Mouse (Mus musculus): ENCODE results near the gene Slc52a3. TPM values are rescaled to one million over a fixed set of nuclear protein-coding genes. Genes with fewer than 3 reads are reported as not detected.

The Slc52a3 gene
- polyA plus RNA-seq (2012; rRNA removed) = 0.37 TPM in 2 replicates

GRCm38 (mm10) chr2:151996229-151997189 lies at the start of gene Slc52a3:
TSS of gene Slc52a3 (plus strand) at chr2:151996511.

GRCm38 (mm10) chr2:151979470-151980354 lies 16.6 kb upstream of the Slc52a3 start, which contains the start of gene Fam110a:
TSS of gene Fam110a (minus strand) at chr2:151980219.

Other genes starting within 250 kb of the Slc52a3 start
- gene Rspo4, start 153.6 kb upstream of the Slc52a3 start, polyA plus RNA-seq (2012; rRNA removed) = 0.07 and 0.08 TPM in 2 replicates
- gene Angpt4, start 85.3 kb upstream of the Slc52a3 start, polyA plus RNA-seq (2012; rRNA removed) = 0.14 and 0.19 TPM in 2 replicates
- 4.7 and 4.8 TPM in 2 replicates for gene Fam110a, start 16.3 kb upstream of the Slc52a3 start, polyA plus RNA-seq (2012; rRNA removed)
- not detected in 2 replicates for gene Scrt2, start 85.0 kb downstream of the Slc52a3 start, polyA plus RNA-seq (2012; rRNA removed)
- gene Srxn1, start 109.0 kb downstream of the Slc52a3 start, polyA plus RNA-seq (2012; rRNA removed) = 4.2 and 9.5 TPM in 2 replicates
- gene Tcf15, start 147.1 kb downstream of the Slc52a3 start, polyA plus RNA-seq (2012; rRNA removed) = 0.12 and 0.19 TPM in 2 replicates
- 21.7 TPM in 2 replicates for gene Csnk2a1, start 230.3 kb downstream of the Slc52a3 start, polyA plus RNA-seq (2012; rRNA removed)

All from liver, embryonic 18 days (tissue).